Mouse (Mus musculus) forebrain, embryonic 14.5 days (tissue): Measurements from ENCODE around the gene Adprhl1. TPM values are rescaled to one million over a fixed set of nuclear protein-coding genes. Genes with fewer than 3 reads are reported as not detected.

Experiments used
- ATAC-seq: fragments of 200-750 bp; cut with Nextera tagmentation; 2 replicates; pipeline ENCODE4 v1.8.0; 2017; ENCODE audit warnings: mild to moderate bottlenecking, moderate library complexity
- DNase-seq: peaks from one replicate; pipeline ENCODE4 v3.0.0-alpha.2; 2015; ENCODE audit warnings: low spot score
- H3K27ac ChIP-seq: fragments of 300-500 bp; sonication (generic); 2 replicates; pipeline ENCODE4 v1.5.1; 2014; ENCODE audit warnings: low read depth, mild to moderate bottlenecking, control low read depth, low read length, moderate library complexity
- H3K27me3 ChIP-seq: fragments of 300-500 bp; sonication (generic); replicated peaks from 2 replicates; pipeline ENCODE4 v1.6.1; 2014; ENCODE audit warnings: low read length, control low read depth, mixed read lengths; ENCODE audit not compliant: control insufficient read depth, insufficient read depth
- H3K36me3 ChIP-seq: fragments of 300-500 bp; sonication (generic); 2 replicates; pipeline ENCODE4 v1.6.1; 2014; ENCODE audit warnings: low read length, control low read depth; ENCODE audit not compliant: control insufficient read depth, insufficient read depth
- H3K4me1 ChIP-seq: fragments of 300-500 bp; sonication (generic); 2 replicates; pipeline ENCODE4 v1.6.1; 2014; ENCODE audit warnings: antibody characterized with exemption, low read length, control low read depth; ENCODE audit not compliant: control insufficient read depth, insufficient read depth
- H3K4me2 ChIP-seq: fragments of 300-500 bp; sonication (generic); 2 replicates; pipeline ENCODE4 v1.6.1; 2014; ENCODE audit warnings: mild to moderate bottlenecking, control low read depth, low read length
- H3K4me3 ChIP-seq: fragments of 300-500 bp; sonication (generic); 2 replicates; pipeline ENCODE4 v1.5.1; 2014; ENCODE audit warnings: low read depth, low read length, control low read depth
- H3K9ac ChIP-seq: fragments of 300-500 bp; sonication (generic); 2 replicates; pipeline ENCODE4 v1.6.1; 2014; ENCODE audit warnings: mild to moderate bottlenecking, low read length, control low read depth, moderate library complexity
- H3K9me3 ChIP-seq: fragments of 300-500 bp; sonication (generic); replicated peaks from 2 replicates; pipeline ENCODE4 v1.6.1; 2016; ENCODE audit warnings: low read length, control low read depth, mixed read lengths; ENCODE audit not compliant: control insufficient read depth
- WGBS: fragments of 180-500 bp; shearing (Covaris S2); extraction: QIAGEN DNeasy Blood & Tissue Kit; methylation state at CpG from one replicate; pipeline ENCODE4 v1.1.7; 2014; 5-methylcytosine and 5-hydroxymethylcytosine counted together
- polyA plus RNA-seq: library from polyadenylated mRNA; unstranded; fragments of >200 nt; fragmentation: Nextera tagmentation; extraction: Ambion mirVana; gene quantifications from 2 replicates; pipeline ENCODE4 v1.2.1, GENCODE M21; 2014

Gene Adprhl1
- polyA plus RNA-seq, 1 experiment from 2014 or later: not detected

DNA sequence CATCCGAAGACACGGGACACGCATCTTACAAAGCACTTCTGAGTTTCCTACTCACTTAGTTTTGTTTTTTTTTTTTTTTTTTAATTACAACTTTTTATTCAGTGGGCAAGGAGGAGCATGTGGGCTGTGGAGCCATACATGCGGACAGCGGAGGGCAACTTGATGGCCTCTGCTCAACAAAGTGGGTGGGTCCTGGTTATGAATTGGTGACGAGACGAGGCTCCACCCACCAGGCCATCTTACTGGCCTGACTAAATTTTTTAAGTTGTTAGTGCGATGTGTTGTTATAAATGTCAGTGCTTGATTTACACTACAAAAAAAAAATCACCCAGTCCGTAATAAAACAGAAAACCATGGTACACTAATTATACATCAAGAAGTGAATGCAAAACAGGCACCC, 73.6 kb downstream of the Adprhl1 start:
- Histone ChIP-seq H3K4me1 (no peaks in the 10 kb centered on the region), H3K9me3 (no peaks in the 10 kb centered on the region), H3K4me3 (no peak overlapping the region), H3K27ac (no peak overlapping the region), H3K27me3 (no peaks in the 10 kb centered on the region), H3K36me3 (peaks cover 49% of the 10 kb centered on the region), H3K4me2 (no peak overlapping the region), H3K9ac (no peak overlapping the region)
- no peak for ATAC-seq
- 87% methylated on average over 9 of the region's 9 CpGs for WGBS
- no peak for DNase-seq

GRCm38 (mm10) chr8:13179948-13180347, 74.0 kb downstream of the Adprhl1 start:
- Histone ChIP-seq H3K4me3 (no peak overlapping the region), H3K9me3 (no peaks in the 10 kb centered on the region), H3K27ac (no peak overlapping the region), H3K4me2 (no peak overlapping the region), H3K27me3 (no peaks in the 10 kb centered on the region), H3K4me1 (no peaks in the 10 kb centered on the region), H3K9ac (no peak overlapping the region), H3K36me3 (peaks cover 51% of the 10 kb centered on the region)
- WGBS: 85% methylated on average over 7 of the region's 7 CpGs
- no peak for DNase-seq
- ATAC-seq: no peak

DNA sequence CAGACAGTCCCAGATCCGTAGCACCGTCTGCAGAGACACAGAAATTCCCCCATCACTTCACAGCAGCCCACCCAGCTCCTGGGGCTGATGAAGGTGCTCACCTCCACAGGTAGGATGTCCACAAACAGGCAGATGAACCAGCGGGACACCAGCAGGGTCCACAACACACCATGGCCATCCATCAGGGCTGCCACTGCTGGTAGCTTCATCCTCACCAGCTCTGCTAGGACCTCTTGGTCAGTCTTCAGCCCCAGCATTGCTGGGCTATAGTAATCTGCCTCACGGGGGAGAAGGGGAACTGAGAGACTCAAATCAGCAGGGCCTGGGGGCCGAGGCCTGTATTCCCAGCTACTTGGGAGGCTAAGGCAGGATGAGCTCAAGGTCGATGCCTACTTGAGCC, 74.5 kb downstream of the Adprhl1 start:
- no peak for DNase-seq
- WGBS: 81% methylated on average over 6 of the region's 6 CpGs
- H3K9ac ChIP-seq: no peak overlapping the region
- H3K4me3 ChIP-seq: no peak overlapping the region
- H3K4me2 ChIP-seq: no peak overlapping the region
- H3K36me3 ChIP-seq: peaks cover 50% of the 10 kb centered on the region
- ATAC-seq: no peak
- no peak overlapping the region for H3K27ac ChIP-seq
- H3K27me3 ChIP-seq: no peaks in the 10 kb centered on the region
- H3K9me3 ChIP-seq: no peaks in the 10 kb centered on the region
- H3K4me1 ChIP-seq: no peaks in the 10 kb centered on the region

DNA sequence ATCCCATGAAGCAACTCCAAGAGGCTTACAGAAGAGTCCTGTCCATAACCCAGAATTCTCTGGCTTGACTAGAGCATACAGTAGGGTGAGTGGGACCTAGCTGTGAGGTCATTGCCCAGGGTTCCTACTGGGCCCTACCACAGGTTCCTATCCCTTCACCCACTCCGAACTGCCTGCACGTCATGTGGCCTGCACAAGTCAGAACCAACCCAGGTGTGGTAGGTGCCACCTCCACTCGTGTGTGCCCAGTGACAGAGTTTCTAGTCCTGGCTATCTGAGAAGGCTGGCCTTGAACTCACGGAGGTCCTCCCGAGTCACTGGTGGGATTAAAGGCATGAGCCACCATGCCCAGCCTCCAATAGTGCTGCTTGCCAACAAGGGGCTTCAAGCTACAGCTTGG, 75.8 kb downstream of the Adprhl1 start:
- ATAC-seq: no peak
- Histone ChIP-seq H3K4me2 (no peak overlapping the region), H3K27me3 (no peaks in the 10 kb centered on the region), H3K9me3 (no peaks in the 10 kb centered on the region), H3K27ac (no peak overlapping the region), H3K9ac (no peak overlapping the region), H3K36me3 (peaks cover 62% of the 10 kb centered on the region), H3K4me3 (no peak overlapping the region), H3K4me1 (no peaks in the 10 kb centered on the region)
- DNase-seq: no peak
- 96% methylated on average over 5 of the region's 5 CpGs for WGBS

DNA sequence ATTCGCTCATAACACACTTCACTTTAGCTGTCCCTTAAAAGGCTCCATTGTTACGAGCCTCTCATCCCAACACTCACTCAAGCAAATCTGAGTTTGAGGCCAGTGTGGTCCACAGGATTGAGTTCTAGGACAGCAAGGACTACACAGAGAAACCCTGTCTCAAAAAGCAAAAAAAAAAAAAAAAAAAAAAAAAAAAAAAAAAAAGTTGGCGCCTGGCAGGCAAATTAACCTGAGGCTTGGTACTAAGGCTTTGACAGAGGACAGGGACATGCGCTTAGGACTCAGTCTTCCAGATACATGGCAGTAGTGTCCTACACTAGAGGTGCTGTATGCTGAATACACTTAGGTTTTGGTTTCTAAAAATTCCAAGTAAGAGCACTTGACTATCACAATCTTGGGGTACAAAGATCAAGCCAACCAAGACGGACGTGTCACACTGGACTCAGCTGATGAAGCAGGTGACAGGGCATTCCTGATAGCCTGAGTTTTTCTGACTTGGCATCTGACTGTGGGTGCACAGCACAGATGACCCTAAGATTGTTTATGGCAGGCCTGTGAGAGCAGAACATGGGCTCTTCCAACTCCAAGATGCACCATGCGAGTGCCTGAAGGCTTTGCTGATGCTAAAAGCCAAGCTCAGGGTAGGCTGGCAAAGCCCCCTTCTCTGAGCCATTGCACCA, 76.6 kb downstream of the Adprhl1 start:
- ATAC-seq (no peak), DNase-seq (no peak)
- Histone ChIP-seq H3K36me3 (peaks cover 68% of the 10 kb centered on the region), H3K4me1 (no peaks in the 10 kb centered on the region), H3K9ac (no peak overlapping the region), H3K4me2 (no peak overlapping the region), H3K27ac (no peak overlapping the region), H3K4me3 (no peak overlapping the region), H3K9me3 (no peaks in the 10 kb centered on the region), H3K27me3 (no peaks in the 10 kb centered on the region)
- WGBS: 89% methylated on average over 7 of the region's 7 CpGs

- 96% methylated on average over 1 of the region's 1 CpGs for WGBS
- ATAC-seq (no peak), DNase-seq (no peak)
- Histone ChIP-seq H3K4me3 (no peak overlapping the region), H3K4me1 (no peaks in the 10 kb centered on the region), H3K4me2 (no peak overlapping the region), H3K27ac (no peak overlapping the region), H3K9ac (no peak overlapping the region), H3K36me3 (peaks cover 81% of the 10 kb centered on the region), H3K27me3 (no peaks in the 10 kb centered on the region), H3K9me3 (no peaks in the 10 kb centered on the region)
Measured at GRCm38 (mm10) chr8:13175650-13176049, 78.3 kb downstream of the Adprhl1 start.

DNA sequence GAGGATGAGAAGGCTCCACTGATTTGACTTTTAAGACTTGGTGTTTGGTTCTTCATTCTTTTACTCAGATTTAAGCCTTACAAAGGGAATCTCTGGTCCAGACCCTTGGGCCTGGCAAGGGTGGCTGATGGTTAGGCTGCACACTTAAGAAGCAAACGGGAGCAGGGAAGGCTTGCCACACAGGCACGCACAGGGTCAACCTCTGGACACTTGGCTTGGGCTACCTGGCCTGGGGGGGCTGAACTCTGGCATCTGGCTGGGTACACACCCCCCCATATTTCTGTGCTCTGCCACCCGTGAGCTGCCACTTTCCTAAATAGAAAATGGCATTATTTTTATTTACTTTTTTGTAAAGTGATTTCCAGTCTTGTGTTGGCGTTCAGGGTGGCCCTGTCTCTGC, 79.2 kb downstream of the Adprhl1 start:
- Histone ChIP-seq H3K9me3 (no peaks in the 10 kb centered on the region), H3K4me1 (no peaks in the 10 kb centered on the region), H3K36me3 (peaks cover 90% of the 10 kb centered on the region), H3K27me3 (no peaks in the 10 kb centered on the region), H3K9ac (no peak overlapping the region), H3K4me2 (no peak overlapping the region), H3K4me3 (no peak overlapping the region), H3K27ac (no peak overlapping the region)
- WGBS: 88% methylated on average over 4 of the region's 4 CpGs
- DNase-seq: no peak
- no peak for ATAC-seq

DNA sequence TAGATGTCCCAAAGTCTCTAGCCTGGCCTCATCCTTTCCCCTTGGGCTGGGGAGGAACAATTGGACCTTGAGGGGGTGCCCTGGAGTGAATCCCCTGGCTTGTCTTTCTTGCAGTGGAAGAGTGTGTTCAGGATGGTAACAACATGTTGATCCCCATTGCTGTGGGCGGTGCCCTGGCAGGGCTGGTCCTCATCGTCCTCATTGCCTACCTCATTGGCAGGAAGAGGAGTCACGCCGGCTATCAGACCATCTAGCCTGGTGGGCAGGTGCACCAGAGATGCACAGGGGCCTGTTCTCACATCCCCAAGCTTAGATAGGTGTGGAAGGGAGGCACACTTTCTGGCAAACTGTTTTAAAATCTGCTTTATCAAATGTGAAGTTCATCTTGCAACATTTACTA, 79.7 kb downstream of the Adprhl1 start:
- no peaks in the 10 kb centered on the region for H3K27me3 ChIP-seq
- DNase-seq: no peak
- WGBS: 88% methylated on average over 4 of the region's 4 CpGs

More for the DNA sequence above, 79.7 kb downstream of the Adprhl1 start:
- no peak for ATAC-seq
- Histone ChIP-seq H3K4me3 (no peak overlapping the region), H3K4me2 (no peak overlapping the region), H3K9ac (no peak overlapping the region), H3K9me3 (no peaks in the 10 kb centered on the region), H3K4me1 (no peaks in the 10 kb centered on the region), H3K36me3 (peaks cover 95% of the 10 kb centered on the region), H3K27ac (no peak overlapping the region)
